Mouse (Mus musculus) thymus, adult 18-20 months (tissue): ENCODE measurements around the gene Otud7a.

Source experiments
- DNase-seq, 2 experiments: peaks; one replicate each; pipeline ENCODE4 v3.0.0; 2022; ENCODE audit warnings: mixed read lengths in 2 of 2

Gene Otud7a

DNA sequence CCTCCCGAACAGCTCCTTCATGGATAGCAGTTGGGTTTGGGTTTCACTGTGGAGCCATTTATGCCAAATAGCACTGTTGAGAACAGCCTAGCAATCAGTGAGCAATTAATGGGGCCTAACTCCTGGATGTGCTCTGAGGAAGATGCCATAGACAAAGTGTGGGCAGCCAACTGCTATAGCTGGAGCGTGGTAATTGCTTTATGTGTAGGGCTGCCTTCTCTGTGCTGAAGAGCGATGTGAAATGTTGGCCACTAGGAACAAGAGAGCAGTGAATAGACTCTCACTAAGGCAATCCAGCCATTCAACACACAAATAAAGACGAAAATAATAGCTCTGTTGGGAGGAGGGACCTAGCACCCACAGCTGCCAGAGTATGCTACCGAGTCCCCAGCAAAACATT lies 345.2 kb downstream of the Otud7a start:
- DNase-seq, result no peak

GRCm38 (mm10) chr7:63796001-63796632 lies 351.6 kb downstream of the Otud7a start:
- DNase-seq, result no peak

DNA sequence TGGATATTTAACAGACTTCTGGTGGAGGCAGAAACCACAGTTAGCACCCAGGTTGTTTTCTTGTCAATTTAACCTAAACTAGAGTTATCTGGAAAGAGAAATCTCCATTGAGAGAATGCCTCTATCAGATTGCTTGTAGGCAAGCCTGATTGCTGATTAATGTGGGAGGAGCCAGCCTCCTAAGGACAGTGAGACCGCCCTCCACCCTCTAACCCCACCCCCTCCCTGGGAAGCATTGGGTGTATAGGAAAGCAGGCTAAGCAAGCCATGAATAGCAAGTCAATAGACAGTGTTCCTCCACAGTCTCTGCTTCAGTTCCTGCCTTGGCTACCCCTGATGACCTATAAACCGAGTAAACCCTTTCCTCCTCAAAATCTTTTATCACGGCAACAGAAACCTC lies 353.9 kb downstream of the Otud7a start:
- no peak for DNase-seq

- no peak for DNase-seq
Measured at GRCm38 (mm10) chr7:63799304-63799703, 354.8 kb downstream of the Otud7a start.

DNA sequence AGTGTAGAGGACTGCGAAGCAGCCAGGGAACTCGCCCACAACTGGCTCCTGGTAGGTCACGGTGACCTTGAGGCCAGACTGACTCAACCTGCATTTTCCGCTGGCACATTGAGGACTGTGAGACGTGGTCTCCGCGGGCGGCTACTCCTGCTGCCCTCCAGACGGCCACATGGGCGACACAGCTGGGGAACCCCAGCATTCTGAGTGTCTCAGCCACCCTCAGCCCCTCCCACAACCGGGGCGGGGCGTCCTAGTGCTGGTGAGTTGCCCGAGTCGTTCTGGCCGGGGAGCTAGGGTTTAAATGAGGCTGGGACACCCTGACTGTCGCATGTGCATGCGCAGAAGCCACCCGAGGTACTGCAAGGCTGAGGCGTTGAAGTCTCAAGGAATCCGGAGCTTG lies 358.2 kb downstream of the Otud7a start:
- DNase-seq, result no peak
